Mouse (Mus musculus): Measurements from ENCODE around the gene Vsig10l. TPM values are rescaled to one million over a fixed set of nuclear protein-coding genes. Genes with fewer than 3 reads are reported as not detected.

Vsig10l gene
- polyA plus RNA-seq (2015; fragmentation: Nextera tagmentation; extraction: Ambion mirVana): 3.4 and 4.3 TPM in 2 replicates

GRCm38 (mm10) chr7:43462851-43463250 is at the start of gene Vsig10l:
Vsig10l (plus strand) TSS chr7:43463151.

GRCm38 (mm10) chr7:43427406-43427805 is 35.5 kb upstream of the Vsig10l start, which contains the start of gene Lim2:
Lim2 (plus strand) TSS chr7:43427670.

GRCm38 (mm10) chr7:43436341-43437255 is 26.4 kb upstream of the Vsig10l start, which contains the start of gene Nkg7:
Nkg7 (plus strand) TSS chr7:43437073.

GRCm38 (mm10) chr7:43440482-43440881 is 22.5 kb upstream of the Vsig10l start, which contains the start of gene Cldnd2:
Cldnd2 (plus strand) TSS chr7:43440782.

GRCm38 (mm10) chr7:43443917-43444293 is 19.0 kb upstream of the Vsig10l start, which contains the start of the genes Etfb and Gm45233:
Etfb (plus strand) TSS chr7:43444083.
Gm45233 (plus strand) TSS chr7:43444128.

GRCm38 (mm10) chr7:43489631-43490125 is 26.7 kb downstream of the Vsig10l start, which contains the start of gene Iglon5:
Iglon5 (minus strand) TSS chr7:43490075.

Small RNAs within 50 kb of the gene (microRNA-seq; reads per million reads assigned to microRNA genes)
- gene Mir7051: 1.4 to 1.5 reads per million in 2 experiments

Other genes with a start within 250 kb of the Vsig10l start
- 9.5 and 10.8 TPM in 2 replicates for gene Zfp715, start 149.9 kb upstream of the Vsig10l start, polyA plus RNA-seq (2015; fragmentation: Nextera tagmentation; extraction: Ambion mirVana)
- gene Siglecf, start 111.8 kb upstream of the Vsig10l start, polyA plus RNA-seq (2015; fragmentation: Nextera tagmentation; extraction: Ambion mirVana): 0.18 and 0.26 TPM in 2 replicates
- 0.04 and 0.13 TPM in 2 replicates for gene Siglecg, start 54.9 kb upstream of the Vsig10l start, polyA plus RNA-seq (2015; fragmentation: Nextera tagmentation; extraction: Ambion mirVana)
- not detected in 2 replicates for gene Lim2, start 35.5 kb upstream of the Vsig10l start, polyA plus RNA-seq (2015; fragmentation: Nextera tagmentation; extraction: Ambion mirVana)
- gene Nkg7, start 26.1 kb upstream of the Vsig10l start, polyA plus RNA-seq (2015; fragmentation: Nextera tagmentation; extraction: Ambion mirVana): 0.36 and 0.57 TPM in 2 replicates
- not detected in 2 replicates for gene Cldnd2, start 22.4 kb upstream of the Vsig10l start, polyA plus RNA-seq (2015; fragmentation: Nextera tagmentation; extraction: Ambion mirVana)
- gene Etfb, start 19.1 kb upstream of the Vsig10l start, polyA plus RNA-seq (2015; fragmentation: Nextera tagmentation; extraction: Ambion mirVana): 797 TPM in 2 replicates
- gene Gm45233, start 19.0 kb upstream of the Vsig10l start, polyA plus RNA-seq (2015; fragmentation: Nextera tagmentation; extraction: Ambion mirVana): not detected in 2 replicates
- gene Iglon5, start 26.9 kb downstream of the Vsig10l start, polyA plus RNA-seq (2015; fragmentation: Nextera tagmentation; extraction: Ambion mirVana): 0.09 TPM in 1 of 2 replicates, not detected in the other
- gene 4931406B18Rik, start 42.8 kb downstream of the Vsig10l start, polyA plus RNA-seq (2015; fragmentation: Nextera tagmentation; extraction: Ambion mirVana): not detected in 2 replicates
- 2.8 and 3.1 TPM in 2 replicates for gene Cd33, start 81.3 kb downstream of the Vsig10l start, polyA plus RNA-seq (2015; fragmentation: Nextera tagmentation; extraction: Ambion mirVana)
- 0.95 and 1.0 TPM in 2 replicates for gene Zfp658, start 99.1 kb downstream of the Vsig10l start, polyA plus RNA-seq (2015; fragmentation: Nextera tagmentation; extraction: Ambion mirVana)
- 3.7 and 4.3 TPM in 2 replicates for gene Zfp719, start 116.5 kb downstream of the Vsig10l start, polyA plus RNA-seq (2015; fragmentation: Nextera tagmentation; extraction: Ambion mirVana)
- not detected in 2 replicates for gene Zfp819, start 144.0 kb downstream of the Vsig10l start, polyA plus RNA-seq (2015; fragmentation: Nextera tagmentation; extraction: Ambion mirVana)
- not detected in 2 replicates for gene Ceacam18, start 171.6 kb downstream of the Vsig10l start, polyA plus RNA-seq (2015; fragmentation: Nextera tagmentation; extraction: Ambion mirVana)
- 0.77 and 0.99 TPM in 2 replicates for gene Siglece, start 197.0 kb downstream of the Vsig10l start, polyA plus RNA-seq (2015; fragmentation: Nextera tagmentation; extraction: Ambion mirVana)
- gene Ctu1, start 208.9 kb downstream of the Vsig10l start, polyA plus RNA-seq (2015; fragmentation: Nextera tagmentation; extraction: Ambion mirVana): 3.7 and 4.7 TPM in 2 replicates
- gene Klk14, start 227.3 kb downstream of the Vsig10l start, polyA plus RNA-seq (2015; fragmentation: Nextera tagmentation; extraction: Ambion mirVana): not detected in 2 replicates
- 0.74 TPM in 1 of 2 replicates, not detected in the other for gene Klk13, start 249.4 kb downstream of the Vsig10l start, polyA plus RNA-seq (2015; fragmentation: Nextera tagmentation; extraction: Ambion mirVana)

Data from skeletal muscle tissue, postnatal 0 days (tissue).